Mouse (Mus musculus): ENCODE results near the gene Galntl6.

- TF ChIP-seq CTCF (IDR thresholded peaks at IDR 0.05; ENCODE audit: low read depth): no peak
- no peak for TF ChIP-seq EP300 (IDR thresholded peaks at IDR 0.05; ENCODE audit: low read depth)
These were observed 376.7 kb downstream of the Galntl6 start for GRCm38 (mm10) chr8:58535781-58536180.
